ENCODE assay signal across 27 mouse cellular contexts in the genomic region with DNA sequence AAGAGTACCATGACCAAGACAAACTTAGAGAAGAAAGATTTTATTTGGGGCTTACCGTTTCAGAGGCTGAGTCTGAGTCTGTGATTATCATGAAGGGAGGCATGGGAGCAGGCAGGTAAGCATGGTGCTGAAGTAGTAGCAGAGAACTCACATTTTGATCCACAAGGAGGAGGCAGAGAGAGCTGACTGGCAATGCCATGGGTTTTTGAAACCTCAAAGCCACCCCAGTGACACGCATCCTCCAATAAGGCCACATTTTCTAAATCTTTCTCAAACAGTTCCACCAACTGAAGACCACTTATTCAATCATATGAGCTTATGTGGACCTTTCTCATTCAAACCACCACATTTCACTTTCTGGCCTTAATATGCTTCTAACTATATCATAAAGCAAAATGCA.
DNase-seq lines count a peak whose midpoint lies in the region; ATAC-seq and TF ChIP-seq lines count a peak whose summit lies in the region.
"Had no signal": no experiment of that assay in that cellular context is flagged by ENCODE, and none has a peak within 500 bp of the region (broad histone marks: within the 10 kb centered on the region; RNA-seq: fewer than 3 reads in every experiment).

No protein-coding gene starts in this region.

- intact Hi-C loops in gastrocnemius, adult 2 months (cut with DNase I): loop anchor here (10.0 kb wide), 1 partner anchor 138 kb away; no protein-coding TSS in a partner anchor
- intact Hi-C loops in gastrocnemius, postnatal 36 days (cut with DNase I): no loop called here
- intact Hi-C loops in heart, postnatal 36 days (cut with DNase I): no loop called here

- WGBS in heart, postnatal 0 days: 89% methylated on average over 2 of the region's 2 CpGs

- H3K27ac ChIP-seq in gastrocnemius, adult 2 months: peak overlapping the region; percentile 84; the same call in 1 of the 2 replicates
- peak overlapping the region; percentile 85 for H3K27ac ChIP-seq in heart, postnatal 0 days (ENCODE audit: low read depth)
- H3K27ac ChIP-seq: embryonic facial prominence, embryonic 12.5 days; forebrain, embryonic 15.5 days; hindbrain, embryonic 14.5 days; liver, embryonic 15.5 days; lung, embryonic 15.5 days; neural tube, embryonic 15.5 days; stomach, embryonic 15.5 days had no signal

- no peak overlapping the region for H3K9ac ChIP-seq in heart, postnatal 0 days (replicated peaks; ENCODE audit: low read depth, low read length)
- H3K9ac ChIP-seq: embryonic facial prominence, embryonic 12.5 days; forebrain, embryonic 15.5 days; hindbrain, embryonic 14.5 days; liver, embryonic 15.5 days; lung, embryonic 15.5 days; neural tube, embryonic 15.5 days; stomach, embryonic 15.5 days had no signal

- no peak for TF ChIP-seq EP300 in heart, postnatal 0 days (IDR thresholded peaks at IDR 0.05; ENCODE audit: low read depth)

- H3K36me3 ChIP-seq in heart, postnatal 0 days (replicated peaks; ENCODE audit: control insufficient read depth, insufficient read depth, low read length): peaks cover 22% of the 10 kb centered on the region
- H3K36me3 ChIP-seq: forebrain, embryonic 15.5 days; G1E; neural tube, embryonic 15.5 days; stomach, embryonic 15.5 days had no signal

- no peak for DNase-seq in gastrocnemius, adult 2 months
- no peak for DNase-seq in gastrocnemius, postnatal 36 days
- no peak for DNase-seq in heart, postnatal 0 days (ENCODE audit: low spot score)
- no peak for DNase-seq in heart, postnatal 36 days
- peak; percentile 14 for DNase-seq in 3T3-L1 (ENCODE audit: low read depth, low spot score)
- peak; percentile 55 for DNase-seq in induced T-regulatory cell, adult 2 months (ENCODE audit: low read depth)
- no peak for DNase-seq in thymus, adult 18-20 months
- no peak for DNase-seq in layer of hippocampus, postnatal 14 days (ENCODE audit: low spot score in 2 of 2)
- DNase-seq: adrenal gland, adult 8-10 months; cerebellum, adult 11 months; cerebellum, adult 9-10 months; cerebellum, postnatal 36 days; embryo, embryonic 11 days; kidney, adult 2 months; midbrain, embryonic 14.5 days; retina, postnatal 1 day; right cerebral cortex, postnatal 14 days; thymus, postnatal 14 days had no signal

- ATAC-seq in heart, postnatal 0 days (ENCODE audit: insufficient read depth, low read depth): no peak
- ATAC-seq: forebrain, embryonic 15.5 days; inflammation-experienced regulatory T-cells, adult 6 months had no signal

- H3K9me3 ChIP-seq in heart, postnatal 0 days (replicated peaks; ENCODE audit: control insufficient read depth, low read length): no peaks in the 10 kb centered on the region
- H3K9me3 ChIP-seq: embryonic facial prominence, embryonic 12.5 days; forebrain, embryonic 15.5 days; G1E; liver, embryonic 15.5 days; lung, embryonic 15.5 days; neural tube, embryonic 15.5 days; stomach, embryonic 15.5 days had no signal

- no peak; the same call in 1 of the 2 replicates for TF ChIP-seq CTCF in gastrocnemius, adult 2 months (IDR thresholded peaks at IDR 0.05)
- no peak for TF ChIP-seq CTCF in heart, postnatal 0 days (IDR thresholded peaks at IDR 0.05; ENCODE audit: low read depth)

- H3K4me1 ChIP-seq in heart, postnatal 0 days (ENCODE audit: control insufficient read depth, insufficient read depth): peaks cover 35% of the 10 kb centered on the region
- H3K4me1 ChIP-seq: forebrain, embryonic 15.5 days had no signal

- H3K4me3 ChIP-seq in gastrocnemius, adult 2 months: no peak overlapping the region
- no peak overlapping the region for H3K4me3 ChIP-seq in heart, postnatal 0 days (ENCODE audit: low read depth, low read length)
- H3K4me3 ChIP-seq: embryonic facial prominence, embryonic 12.5 days; forebrain, embryonic 15.5 days; liver, embryonic 15.5 days; lung, embryonic 15.5 days; neural tube, embryonic 15.5 days; stomach, embryonic 15.5 days had no signal

- H3K4me2 ChIP-seq in heart, postnatal 0 days (ENCODE audit: low read depth, low read length): no peak overlapping the region
- H3K4me2 ChIP-seq: embryonic facial prominence, embryonic 12.5 days; forebrain, embryonic 15.5 days; hindbrain, embryonic 14.5 days; liver, embryonic 15.5 days; lung, embryonic 15.5 days; neural tube, embryonic 15.5 days; stomach, embryonic 15.5 days had no signal

- no peaks in the 10 kb centered on the region for H3K27me3 ChIP-seq in heart, postnatal 0 days (ENCODE audit: control insufficient read depth, insufficient read depth, low read length)
- H3K27me3 ChIP-seq: embryonic facial prominence, embryonic 12.5 days; forebrain, embryonic 15.5 days; liver, embryonic 15.5 days; lung, embryonic 15.5 days; neural tube, embryonic 15.5 days; stomach, embryonic 15.5 days had no signal

Comparison
In these comparisons a context has a peak if more than half of its experiments do, and no peak if none do; other contexts are left out.
1. DNase-seq: peak in 3T3-L1 (single experiment) and induced T-regulatory cell, adult 2 months (single experiment); none in gastrocnemius, adult 2 months (single experiment), gastrocnemius, postnatal 36 days (0 of 2), heart, postnatal 0 days (single experiment), heart, postnatal 36 days (0 of 2), thymus, adult 18-20 months (0 of 2) and layer of hippocampus, postnatal 14 days (0 of 2).